Mouse (Mus musculus) stomach, embryonic 15.5 days (tissue): ENCODE measurements around the gene Olfr958. TPM values are rescaled to one million over a fixed set of nuclear protein-coding genes. Genes with fewer than 3 reads are reported as not detected.

ENCODE experiments used
- ATAC-seq: fragments of 200-750 bp; cut with Nextera tagmentation; 2 replicates; pipeline ENCODE4 v1.8.0; 2017; ENCODE audit warnings: low read depth, moderate number of reproducible peaks, moderate TSS enrichment; ENCODE audit not compliant: insufficient read depth, low FRiP score
- H3K27ac ChIP-seq: fragments of 300-500 bp; sonication (generic); 2 replicates; pipeline ENCODE4 v1.5.1; 2015; ENCODE audit warnings: mild to moderate bottlenecking, inconsistent platforms
- H3K27me3 ChIP-seq: fragments of 300-500 bp; sonication (generic); replicated peaks from 2 replicates; pipeline ENCODE4 v1.6.1; 2015; ENCODE audit warnings: inconsistent platforms
- H3K36me3 ChIP-seq: fragments of 300-500 bp; sonication (generic); 2 replicates; pipeline ENCODE4 v1.6.1; 2015; ENCODE audit warnings: inconsistent platforms
- H3K4me1 ChIP-seq: fragments of 300-500 bp; sonication (generic); 2 replicates; pipeline ENCODE4 v1.6.1; 2015; ENCODE audit warnings: inconsistent platforms
- H3K4me2 ChIP-seq: fragments of 300-500 bp; sonication (generic); 2 replicates; pipeline ENCODE4 v1.6.1; 2015; ENCODE audit warnings: mild to moderate bottlenecking, inconsistent platforms
- H3K4me3 ChIP-seq: fragments of 300-500 bp; sonication (generic); replicated peaks from 2 replicates; pipeline ENCODE4 v1.5.1; 2015; ENCODE audit warnings: inconsistent platforms
- H3K9ac ChIP-seq: fragments of 300-500 bp; sonication (generic); 2 replicates; pipeline ENCODE4 v1.6.1; 2015; ENCODE audit warnings: inconsistent platforms
- H3K9me3 ChIP-seq: fragments of 300-500 bp; sonication (generic); 2 replicates; pipeline ENCODE4 v1.6.1; 2016; ENCODE audit warnings: inconsistent platforms
- WGBS: fragments of 180-500 bp; shearing (Covaris S2); methylation state at CpG from one replicate; pipeline ENCODE4 v1.1.7; 2015; 5-methylcytosine and 5-hydroxymethylcytosine counted together
- polyA plus RNA-seq: library from polyadenylated mRNA; unstranded; fragments of >200 nt; fragmentation: Nextera tagmentation; extraction: Ambion mirVana; gene quantifications from 2 replicates; pipeline ENCODE4 v1.2.1, GENCODE M21; 2015

Gene Olfr958
- polyA plus RNA-seq, 1 experiment from 2014 or later = not detected

- no peaks in the 10 kb centered on the region for H3K9me3 ChIP-seq
- no peaks in the 10 kb centered on the region for H3K4me1 ChIP-seq
- H3K27me3 ChIP-seq = no peaks in the 10 kb centered on the region
- 79% methylated on average over 9 of the region's 9 CpGs for WGBS
- no peaks in the 10 kb centered on the region for H3K36me3 ChIP-seq
- no peak overlapping the region for H3K4me2 ChIP-seq
- H3K4me3 ChIP-seq = no peak overlapping the region
- ATAC-seq = no peak
- no peak overlapping the region for H3K9ac ChIP-seq
- no peak overlapping the region for H3K27ac ChIP-seq
These were observed 44.4 kb downstream of the Olfr958 start for GRCm38 (mm10) chr9:39509412-39509811.

GRCm38 (mm10) chr9:39508998-39509397 lies 44.9 kb downstream of the Olfr958 start:
- Histone ChIP-seq H3K4me1 (no peaks in the 10 kb centered on the region), H3K36me3 (no peaks in the 10 kb centered on the region), H3K27me3 (no peaks in the 10 kb centered on the region), H3K27ac (no peak overlapping the region), H3K9me3 (no peaks in the 10 kb centered on the region), H3K9ac (no peak overlapping the region), H3K4me2 (no peak overlapping the region), H3K4me3 (no peak overlapping the region)
- 6% methylated on average over 6 of the region's 6 CpGs for WGBS
- ATAC-seq = no peak

Other genes with a start within 250 kb of the Olfr958 start
- gene Olfr948, start 228.0 kb downstream of the Olfr958 start, polyA plus RNA-seq = not detected in 2 replicates
- gene Olfr951, start 166.6 kb downstream of the Olfr958 start, polyA plus RNA-seq = not detected in 2 replicates
- gene Olfr952, start 126.9 kb downstream of the Olfr958 start, polyA plus RNA-seq = not detected in 2 replicates
- not detected in 2 replicates for gene Olfr954, start 97.4 kb downstream of the Olfr958 start, polyA plus RNA-seq
- not detected in 2 replicates for gene Olfr955, start 82.1 kb downstream of the Olfr958 start, polyA plus RNA-seq
- not detected in 2 replicates for gene Olfr44, start 60.1 kb downstream of the Olfr958 start, polyA plus RNA-seq
- not detected in 2 replicates for gene Olfr957, start 38.2 kb downstream of the Olfr958 start, polyA plus RNA-seq
- gene Olfr959, start 21.5 kb upstream of the Olfr958 start, polyA plus RNA-seq = not detected in 2 replicates
- 25.7 and 28.1 TPM in 2 replicates for gene AW551984, start 50.3 kb upstream of the Olfr958 start, polyA plus RNA-seq
- gene Olfr148, start 56.6 kb upstream of the Olfr958 start, polyA plus RNA-seq = not detected in 2 replicates
- gene Olfr960, start 67.3 kb upstream of the Olfr958 start, polyA plus RNA-seq = not detected in 2 replicates
- gene Olfr961, start 91.0 kb upstream of the Olfr958 start, polyA plus RNA-seq = not detected in 2 replicates
- not detected in 2 replicates for gene Olfr963, start 113.2 kb upstream of the Olfr958 start, polyA plus RNA-seq
- gene Olfr149, start 153.1 kb upstream of the Olfr958 start, polyA plus RNA-seq = not detected in 2 replicates
- not detected in 2 replicates for gene Olfr965, start 157.3 kb upstream of the Olfr958 start, polyA plus RNA-seq
- gene Olfr150, start 176.9 kb upstream of the Olfr958 start, polyA plus RNA-seq = not detected in 2 replicates
- gene Olfr967, start 192.2 kb upstream of the Olfr958 start, polyA plus RNA-seq = not detected in 2 replicates
- not detected in 2 replicates for gene Olfr968, start 229.2 kb upstream of the Olfr958 start, polyA plus RNA-seq
- not detected in 2 replicates for gene Olfr969, start 236.9 kb upstream of the Olfr958 start, polyA plus RNA-seq